Comparison of ENCODE assay signal across 16 mouse cellular contexts in genomic region chr4:119786307-119786706, GRCm38 (mm10). TPM values are rescaled to one million over a fixed set of nuclear protein-coding genes. Genes with fewer than 3 reads are reported as not detected.
DNase-seq lines count a peak whose midpoint lies in the region; ATAC-seq and TF ChIP-seq lines count a peak whose summit lies in the region.
"Had no signal": no experiment of that assay in that cellular context is flagged by ENCODE, and none has a peak within 500 bp of the region (broad histone marks: within the 10 kb centered on the region; RNA-seq: fewer than 3 reads in every experiment).

No protein-coding gene starts in this region.

- no peak overlapping the region for H3K9ac ChIP-seq in midbrain, embryonic 13.5 days (replicated peaks)
- H3K9ac ChIP-seq: forebrain, postnatal 0 days; limb, embryonic 13.5 days had no signal

- 84% methylated on average over 2 of the region's 2 CpGs for WGBS in midbrain, embryonic 13.5 days

- H3K36me3 ChIP-seq in myocyte (ENCODE audit: control insufficient read depth, insufficient read depth): no peaks in the 10 kb centered on the region
- H3K36me3 ChIP-seq in midbrain, embryonic 13.5 days: no peaks in the 10 kb centered on the region
- H3K36me3 ChIP-seq: heart, embryonic 10.5 days; hindbrain, embryonic 10.5 days; limb, embryonic 13.5 days had no signal

- no peak overlapping the region for H3ac ChIP-seq in myocyte (ENCODE audit: control insufficient read depth, insufficient read length)

- no peaks in the 10 kb centered on the region for H3K9me3 ChIP-seq in midbrain, embryonic 13.5 days
- H3K9me3 ChIP-seq: heart, embryonic 10.5 days; hindbrain, embryonic 10.5 days; limb, embryonic 13.5 days; megakaryocyte, embryonic 14.5 days had no signal

- H3K4me3 ChIP-seq in myocyte: no peak overlapping the region
- H3K4me3 ChIP-seq in midbrain, embryonic 13.5 days (replicated peaks): no peak overlapping the region
- H3K4me3 ChIP-seq: heart, embryonic 10.5 days; hindbrain, embryonic 10.5 days; left cerebral cortex, adult 2 months; limb, embryonic 13.5 days; megakaryocyte, embryonic 14.5 days had no signal

- no peak overlapping the region for H3K4me2 ChIP-seq in myocyte (ENCODE audit: low read depth)
- no peak overlapping the region for H3K4me2 ChIP-seq in midbrain, embryonic 13.5 days (replicated peaks)
- H3K4me2 ChIP-seq: limb, embryonic 13.5 days had no signal

- ATAC-seq in midbrain, embryonic 13.5 days: no peak
- ATAC-seq: forebrain, postnatal 0 days had no signal

- DNase-seq in ovary, adult 18-20 months (ENCODE audit: low spot score): peak; percentile 21
- DNase-seq in ovary, postnatal 36 days (ENCODE audit: low spot score): no peak
- peak; percentile 17 for DNase-seq in CD4-positive, CD25-positive, alpha-beta regulatory T cell, adult 2 months (ENCODE audit: low read depth, low spot score)
- DNase-seq in adrenal gland, adult 2 months: peak; percentile 88
- no peak for DNase-seq in cerebellum, adult 9-10 months
- DNase-seq: forebrain, postnatal 0 days; kidney, adult 11 months; thymus, adult 2 months had no signal

- no peak for TF ChIP-seq POLR2A in myocyte (IDR thresholded peaks at IDR 0.05; ENCODE audit: insufficient read length, low read depth)

- H3K4me1 ChIP-seq in midbrain, embryonic 13.5 days (replicated peaks): no peaks in the 10 kb centered on the region
- H3K4me1 ChIP-seq: heart, embryonic 10.5 days; hindbrain, embryonic 10.5 days; limb, embryonic 13.5 days had no signal

- H3K27me3 ChIP-seq in myocyte (ENCODE audit: control insufficient read depth, insufficient read depth, insufficient read length): no peaks in the 10 kb centered on the region
- H3K27me3 ChIP-seq in midbrain, embryonic 13.5 days: no peaks in the 10 kb centered on the region; the same call in 1 of the 2 replicates

- H3K79me2 ChIP-seq in myocyte (ENCODE audit: control insufficient read depth, insufficient read depth): no peaks in the 10 kb centered on the region

- H3K27ac ChIP-seq in midbrain, embryonic 13.5 days: no peak overlapping the region
- H3K27ac ChIP-seq: heart, embryonic 10.5 days; hindbrain, embryonic 10.5 days; left cerebral cortex, adult 2 months; limb, embryonic 13.5 days had no signal

TF ChIP-seq in myocyte, 11 proteins besides CTCF, POLR2A, EP300 and RAD21:
- 0 out of 2 replicates have a peak, but pooled peaks have one; percentile 10 for TF ChIP-seq CEBPB (IDR thresholded peaks at IDR 0.05; ENCODE audit: insufficient read depth, poor library complexity, severe bottlenecking)
- TF ChIP-seq USF1 (IDR thresholded peaks at IDR 0.05; ENCODE audit: low read depth): no peak

RNA-seq across cellular contexts. Expression of gene Hivep3, which starts 52.7 kb away (rescaled TPM):
- total RNA-seq in adrenal gland, adult 2 months (2021): 10 to 100 TPM in 1 of 2 experiments, 1 to 10 TPM in 1; 8.3 to 12.9 TPM
- polyA plus RNA-seq in adrenal gland, adult 2 months (2012; rRNA removed): 4.3 and 5.8 TPM in 2 replicates
- polyA plus RNA-seq in myocyte (2012; fragmentation: generic; extraction: Trizol): 0.54 TPM
- 9.5 and 10.5 TPM in 2 replicates for polyA plus RNA-seq in midbrain, embryonic 13.5 days (2015; fragmentation: Nextera tagmentation; extraction: Ambion mirVana)
- total RNA-seq: MEL had no signal

Comparison
In these comparisons a context has a peak if more than half of its experiments do, and no peak if none do; other contexts are left out.
1. DNase-seq: peak in ovary, adult 18-20 months (single experiment), CD4-positive, CD25-positive, alpha-beta regulatory T cell, adult 2 months (single experiment) and adrenal gland, adult 2 months (single experiment); none in ovary, postnatal 36 days (single experiment) and cerebellum, adult 9-10 months (single experiment).